Mouse (Mus musculus) hindbrain, postnatal 0 days (tissue): ENCODE measurements around the gene Arih1. TPM values are rescaled to one million over a fixed set of nuclear protein-coding genes. Genes with fewer than 3 reads are reported as not detected.

Experiments used
- ATAC-seq: fragments of 200-750 bp; cut with Nextera tagmentation; 2 replicates; pipeline ENCODE4 v1.8.0; 2017; ENCODE audit warnings: mild to moderate bottlenecking, moderate TSS enrichment, moderate library complexity
- DNase-seq: peaks from one replicate; pipeline ENCODE4 v3.0.0-alpha.2; 2015; ENCODE audit warnings: low spot score
- H3K27ac ChIP-seq: fragments of 300-500 bp; sonication (generic); 2 replicates; pipeline ENCODE4 v1.5.1; 2014; ENCODE audit warnings: mild to moderate bottlenecking
- H3K27me3 ChIP-seq: fragments of 300-500 bp; sonication (generic); 2 replicates; pipeline ENCODE4 v1.6.1; 2014; ENCODE audit warnings: low read length, mixed read lengths; ENCODE audit not compliant: insufficient read depth
- H3K36me3 ChIP-seq: fragments of 300-500 bp; sonication (generic); 2 replicates; pipeline ENCODE4 v1.6.1; 2014; ENCODE audit warnings: low read length, mixed read lengths; ENCODE audit not compliant: insufficient read depth
- H3K4me1 ChIP-seq: fragments of 300-500 bp; sonication (generic); 2 replicates; pipeline ENCODE4 v1.6.1; 2014; ENCODE audit warnings: antibody characterized with exemption, low read length, mixed read lengths; ENCODE audit not compliant: insufficient read depth
- H3K4me2 ChIP-seq: fragments of 300-500 bp; sonication (generic); 2 replicates; pipeline ENCODE4 v1.6.1; 2014; ENCODE audit warnings: low read depth, mild to moderate bottlenecking, low read length, moderate library complexity, mixed read lengths
- H3K4me3 ChIP-seq: fragments of 300-500 bp; sonication (generic); 2 replicates; pipeline ENCODE4 v1.5.1; 2014; ENCODE audit warnings: low read length
- H3K9ac ChIP-seq: fragments of 300-500 bp; sonication (generic); replicated peaks from 2 replicates; pipeline ENCODE4 v1.6.1; 2014; ENCODE audit warnings: mild to moderate bottlenecking, low read length, moderate library complexity, mixed read lengths
- H3K9me3 ChIP-seq: fragments of 300-500 bp; sonication (generic); 2 replicates; pipeline ENCODE4 v1.6.1; 2016; ENCODE audit warnings: low read length, mixed read lengths
- CTCF ChIP-seq: IDR thresholded peaks from 2 replicates; pipeline ENCODE4 v1.5.1; 2016; ENCODE audit warnings: antibody characterized with exemption, control low read depth, low read depth
- WGBS: fragments of 180-500 bp; shearing (Covaris S2); extraction: QIAGEN DNeasy Blood & Tissue Kit; methylation state at CpG from one replicate; pipeline ENCODE4 v1.1.7; 2014; 5-methylcytosine and 5-hydroxymethylcytosine counted together
- polyA plus RNA-seq: library from polyadenylated mRNA; unstranded; fragments of >200 nt; fragmentation: Nextera tagmentation; extraction: Ambion mirVana; gene quantifications from 2 replicates; pipeline ENCODE4 v1.2.1, GENCODE M21; 2015
- total RNA-seq: library from RNA; depleted of rRNA; stranded (reverse); fragments of >200 nt; gene quantifications from 2 replicates; pipeline ENCODE4 v1.2.3, GENCODE M21; 2014

The Arih1 gene
- total and polyA plus RNA-seq, 2 experiments from 2014 or later: 7.4 to 40.3 TPM

DNA sequence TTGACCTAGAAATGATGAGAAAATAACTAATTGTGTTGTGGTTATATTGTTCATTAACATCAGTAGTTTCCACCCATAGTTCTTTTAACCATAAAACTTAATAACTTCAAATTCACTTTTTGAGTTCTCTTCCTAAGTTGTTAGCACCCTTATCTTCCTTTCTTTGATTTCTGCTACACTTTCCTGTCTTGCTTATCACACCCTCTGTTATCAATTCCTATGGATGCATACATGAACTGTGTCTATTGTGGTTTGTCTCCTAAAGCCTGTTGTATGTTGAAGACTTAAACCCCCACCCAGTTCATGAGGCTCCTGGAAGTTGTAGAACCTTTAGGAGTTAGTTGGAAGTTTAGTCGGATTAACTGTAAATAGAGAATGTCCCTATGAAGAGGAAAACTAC lies 52.7 kb downstream of the Arih1 start:
- 93% methylated on average over 1 of the region's 1 CpGs for WGBS
- Histone ChIP-seq H3K4me2 (no peak overlapping the region), H3K9ac (no peak overlapping the region), H3K27ac (no peak overlapping the region), H3K27me3 (no peaks in the 10 kb centered on the region), H3K9me3 (no peaks in the 10 kb centered on the region), H3K4me3 (no peak overlapping the region), H3K36me3 (peaks cover 3% of the 10 kb centered on the region; the same call in 1 of the 2 replicates), H3K4me1 (no peaks in the 10 kb centered on the region)
- ATAC-seq (no peak), DNase-seq (no peak)
- TF ChIP-seq CTCF: no peak

DNA sequence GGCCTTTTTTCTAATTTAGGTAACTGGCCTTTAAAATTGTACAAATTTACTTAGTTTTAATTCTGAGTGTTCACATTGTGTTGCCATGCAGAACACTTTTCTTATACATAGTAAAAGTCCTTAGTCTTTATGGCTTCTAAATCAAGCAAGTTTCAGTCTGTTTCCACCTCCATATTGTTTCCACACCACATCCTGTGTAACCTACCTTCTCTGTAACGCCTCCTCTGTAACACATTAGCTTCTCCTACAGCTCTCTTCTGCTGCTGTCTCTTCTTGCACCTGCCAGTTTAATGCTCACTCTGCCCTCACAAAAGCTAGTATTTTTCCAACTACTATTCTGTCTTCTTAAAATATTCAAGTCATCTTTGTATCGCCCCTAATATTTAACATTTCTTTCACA lies 54.8 kb downstream of the Arih1 start:
- TF ChIP-seq CTCF: no peak
- DNase-seq (no peak), ATAC-seq (no peak)
- WGBS: 98% methylated on average over 2 of the region's 2 CpGs
- Histone ChIP-seq H3K9ac (no peak overlapping the region), H3K4me2 (no peak overlapping the region), H3K27ac (no peak overlapping the region), H3K36me3 (peaks cover 3% of the 10 kb centered on the region; the same call in 1 of the 2 replicates), H3K9me3 (no peaks in the 10 kb centered on the region), H3K4me1 (no peaks in the 10 kb centered on the region), H3K4me3 (no peak overlapping the region), H3K27me3 (no peaks in the 10 kb centered on the region)

DNA sequence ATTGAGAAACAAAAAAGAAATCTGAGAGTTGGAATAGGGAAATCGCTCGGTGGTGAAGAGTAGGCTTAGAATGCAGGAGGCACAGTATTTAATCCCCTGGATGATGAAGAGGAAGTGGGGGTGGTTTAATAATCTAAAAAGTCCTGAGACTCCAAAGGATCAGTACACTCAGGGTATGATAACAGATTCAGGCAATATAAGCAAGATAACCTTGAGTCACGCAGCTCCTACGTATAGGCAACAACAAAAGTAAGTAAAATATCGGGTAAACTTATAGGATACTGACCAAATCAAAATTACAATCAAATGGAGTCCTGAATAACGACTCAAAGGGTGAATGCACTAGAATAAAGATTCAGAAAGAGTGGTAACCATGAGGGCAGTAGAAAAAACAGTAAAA lies 65.9 kb downstream of the Arih1 start:
- DNase-seq (no peak), ATAC-seq (no peak)
- WGBS: 93% methylated on average over 6 of the region's 6 CpGs
- H3K9ac ChIP-seq: no peak overlapping the region
- no peaks in the 10 kb centered on the region for H3K9me3 ChIP-seq
- H3K4me2 ChIP-seq: no peak overlapping the region
- H3K27ac ChIP-seq: no peak overlapping the region
- no peaks in the 10 kb centered on the region for H3K27me3 ChIP-seq
- no peak overlapping the region for H3K4me3 ChIP-seq
- no peaks in the 10 kb centered on the region for H3K36me3 ChIP-seq
- TF ChIP-seq CTCF: no peak
- no peaks in the 10 kb centered on the region for H3K4me1 ChIP-seq

DNA sequence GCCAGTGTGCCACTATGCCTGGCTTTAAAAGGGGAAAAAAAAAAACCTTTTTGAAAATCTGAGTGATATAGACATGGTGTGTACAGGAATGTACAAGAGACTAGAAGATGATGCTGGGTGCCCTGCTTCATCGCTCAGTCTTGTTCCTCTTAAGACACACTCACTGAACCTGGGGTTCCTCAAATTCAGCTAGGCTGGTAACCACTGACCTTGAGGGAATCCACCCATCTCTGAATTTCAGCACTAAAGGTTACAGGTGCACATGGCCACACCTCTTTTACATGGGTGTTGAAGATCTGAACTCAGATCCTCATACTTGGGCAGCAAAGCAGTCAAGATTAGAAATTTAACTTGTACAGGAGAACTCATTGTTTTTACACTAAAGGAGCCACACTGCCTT lies 79.1 kb downstream of the Arih1 start:
- no peak overlapping the region for H3K9ac ChIP-seq
- H3K27ac ChIP-seq: no peak overlapping the region
- no peak overlapping the region for H3K4me2 ChIP-seq
- no peak overlapping the region for H3K4me3 ChIP-seq
- no peak for TF ChIP-seq CTCF
- peaks cover 25% of the 10 kb centered on the region; the same call in 1 of the 2 replicates for H3K36me3 ChIP-seq
- WGBS: 94% methylated on average over 1 of the region's 1 CpGs
- no peak for ATAC-seq
- H3K27me3 ChIP-seq: no peaks in the 10 kb centered on the region
- H3K4me1 ChIP-seq: no peaks in the 10 kb centered on the region
- no peak for DNase-seq
- H3K9me3 ChIP-seq: no peaks in the 10 kb centered on the region

DNA sequence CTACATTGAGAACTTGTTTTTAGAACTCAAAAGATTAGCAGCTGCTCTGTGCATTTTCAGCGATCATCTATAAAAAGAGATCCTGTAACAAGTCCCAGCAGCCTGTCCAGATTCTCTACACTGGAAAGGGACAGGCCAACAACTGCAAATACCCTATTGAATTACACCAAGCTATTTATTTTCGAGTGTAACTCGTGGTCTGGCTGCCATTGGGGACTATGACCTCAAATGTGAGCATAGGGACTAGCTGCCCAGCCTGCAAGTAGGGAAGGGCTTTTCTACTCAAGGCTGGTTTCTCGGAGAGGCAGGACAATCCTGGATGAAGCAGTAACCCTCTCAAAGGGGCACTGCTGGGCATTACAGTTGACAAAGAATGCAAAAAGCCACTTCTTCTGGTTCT lies 97.3 kb downstream of the Arih1 start:
- no peak for TF ChIP-seq CTCF
- WGBS: 90% methylated on average over 4 of the region's 4 CpGs
- ATAC-seq: no peak

DNA sequence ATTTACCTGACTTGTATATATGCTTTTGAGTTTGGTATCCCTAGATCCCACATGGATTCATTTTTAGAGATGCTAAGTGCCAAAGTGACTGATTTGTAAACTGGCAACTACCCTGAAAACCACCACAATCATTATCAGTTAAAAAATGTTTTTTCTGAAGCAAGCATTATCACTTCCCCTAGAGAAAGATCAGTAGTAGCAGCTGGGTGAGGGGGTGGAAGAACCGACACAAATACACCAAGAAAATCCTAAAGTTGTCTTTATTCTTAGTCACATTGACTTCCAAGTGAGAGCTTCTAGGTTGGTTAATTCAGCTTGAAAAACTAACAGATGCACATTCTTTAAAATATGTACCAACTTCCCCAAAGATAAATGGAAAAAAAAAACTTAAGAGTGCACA lies 98.1 kb downstream of the Arih1 start:
- no peaks in the 10 kb centered on the region for H3K4me1 ChIP-seq
- H3K36me3 ChIP-seq: peaks cover 16% of the 10 kb centered on the region; the same call in 1 of the 2 replicates
- DNase-seq: no peak
- no peak overlapping the region for H3K27ac ChIP-seq
- H3K9ac ChIP-seq: no peak overlapping the region
- WGBS: 87% methylated on average over 1 of the region's 1 CpGs
- H3K4me2 ChIP-seq: no peak overlapping the region
- no peaks in the 10 kb centered on the region for H3K9me3 ChIP-seq
- no peak for TF ChIP-seq CTCF
- no peaks in the 10 kb centered on the region for H3K27me3 ChIP-seq
- no peak for ATAC-seq
- H3K4me3 ChIP-seq: no peak overlapping the region

More for the DNA sequence above, 97.3 kb downstream of the Arih1 start:
- Histone ChIP-seq H3K4me3 (no peak overlapping the region), H3K4me2 (no peak overlapping the region), H3K27ac (no peak overlapping the region), H3K4me1 (no peaks in the 10 kb centered on the region), H3K9me3 (no peaks in the 10 kb centered on the region), H3K27me3 (no peaks in the 10 kb centered on the region), H3K36me3 (peaks cover 22% of the 10 kb centered on the region; the same call in 1 of the 2 replicates), H3K9ac (no peak overlapping the region)
- DNase-seq: no peak

DNA sequence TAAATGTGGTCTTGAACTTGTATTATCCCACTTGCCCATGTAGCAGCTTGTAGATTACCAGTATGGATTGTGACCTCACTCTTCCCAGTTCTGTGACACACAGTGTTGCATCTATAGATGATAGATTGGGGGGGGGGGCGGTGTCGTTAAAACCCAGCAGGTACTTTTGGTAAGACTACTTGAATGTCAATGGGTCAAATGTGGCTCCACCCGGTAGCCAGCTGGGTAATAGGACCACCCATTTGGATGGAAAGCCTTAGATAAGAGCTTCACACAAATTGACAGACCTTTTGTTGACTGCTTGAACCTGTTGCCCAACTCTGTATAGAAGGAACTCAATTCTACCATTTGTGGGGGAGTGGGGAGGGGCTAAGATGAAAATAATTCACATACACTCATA lies 99.0 kb downstream of the Arih1 start:
- H3K9me3 ChIP-seq: no peaks in the 10 kb centered on the region
- no peak overlapping the region for H3K9ac ChIP-seq
- DNase-seq (no peak), ATAC-seq (no peak)
- no peaks in the 10 kb centered on the region for H3K27me3 ChIP-seq
- H3K27ac ChIP-seq: no peak overlapping the region
- TF ChIP-seq CTCF: no peak
- no peaks in the 10 kb centered on the region for H3K4me1 ChIP-seq
- 55% methylated on average over 3 of the region's 3 CpGs for WGBS
- no peak overlapping the region for H3K4me2 ChIP-seq
- H3K4me3 ChIP-seq: no peak overlapping the region
- peaks cover 8% of the 10 kb centered on the region; the same call in 1 of the 2 replicates for H3K36me3 ChIP-seq
